Mouse (Mus musculus) lung, postnatal 0 days (tissue): ENCODE results near the gene Col8a2.
A peak's percentile ranks its signal among the peaks of the same experiment; 100 is the strongest.

ENCODE experiments used
- CTCF ChIP-seq: IDR thresholded peaks from 2 replicates; pipeline ENCODE4 v1.5.1; 2016; ENCODE audit warnings: antibody characterized with exemption, mild to moderate bottlenecking
- EP300 ChIP-seq: IDR thresholded peaks from 2 replicates; pipeline ENCODE4 v1.6.1; 2016; ENCODE audit warnings: antibody characterized with exemption, mild to moderate bottlenecking, control low read depth

- TF ChIP-seq CTCF (peak; percentile 98), EP300 (no peak)
These were observed 24.3 kb upstream of the Col8a2 start, which contains the start of gene Trappc3 for GRCm38 (mm10) chr4:126262119-126262807.
